Mouse (Mus musculus) neutrophil, adult 65 days (primary cell): Measurements from ENCODE around the gene Bysl. TPM values are rescaled to one million over a fixed set of nuclear protein-coding genes. Genes with fewer than 3 reads are reported as not detected.

Experiments used
- total RNA-seq: library from RNA; stranded (reverse); gene quantifications from 2 replicates; pipeline ENCODE4 v1.2.4, GENCODE M21; 2023

The Bysl gene
- total RNA-seq = 7.3 and 8.3 TPM in 2 replicates

DNA sequence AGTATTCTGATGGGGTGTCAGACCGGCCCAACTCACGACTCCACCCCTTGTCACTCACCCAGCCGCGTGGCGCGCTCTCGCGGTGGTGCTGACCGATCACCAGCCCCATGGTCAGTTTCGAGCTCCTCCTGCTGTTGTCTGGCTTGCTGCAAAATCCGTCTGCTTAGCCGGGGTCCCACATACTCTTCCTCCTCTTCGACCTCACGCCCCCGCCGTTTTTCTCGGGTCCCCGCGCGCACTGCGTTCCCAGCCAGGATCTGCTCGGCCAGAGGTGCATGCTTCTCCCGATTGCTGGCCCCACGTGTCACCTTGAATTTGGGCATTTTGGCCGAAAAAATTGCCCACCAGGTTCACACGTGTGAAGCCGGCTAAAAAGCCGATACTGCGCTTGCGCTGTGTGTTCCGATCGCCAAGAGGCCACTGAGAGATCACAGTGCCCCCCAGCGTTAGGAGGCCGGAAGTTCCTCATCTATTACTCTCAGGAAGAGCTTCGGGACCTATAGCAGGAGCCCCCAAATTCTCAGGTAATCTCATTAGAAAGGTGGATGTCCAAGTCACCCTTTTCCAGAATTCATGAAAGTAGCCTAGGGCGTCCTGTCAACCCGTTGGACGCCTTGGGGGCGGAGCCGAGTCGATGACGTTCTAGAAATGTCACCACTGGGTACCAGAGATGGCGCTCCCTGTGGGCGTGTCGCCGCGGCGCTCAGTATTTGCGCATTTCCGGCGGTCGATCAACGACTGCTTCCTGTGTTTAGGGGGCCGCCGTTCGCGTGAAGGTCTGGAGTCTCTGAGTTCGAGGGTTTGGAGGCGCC, at the start of gene Bysl, which contains the start of the genes Med20 and Gm20517:
Gene Bysl (minus strand): TSS at position 644 of the 812 bp plus-strand sequence.
Gene Med20 (plus strand): TSS at position 734 of the 812 bp plus-strand sequence.
Gene Gm20517 (plus strand): TSS at position 741 of the 812 bp plus-strand sequence.

DNA sequence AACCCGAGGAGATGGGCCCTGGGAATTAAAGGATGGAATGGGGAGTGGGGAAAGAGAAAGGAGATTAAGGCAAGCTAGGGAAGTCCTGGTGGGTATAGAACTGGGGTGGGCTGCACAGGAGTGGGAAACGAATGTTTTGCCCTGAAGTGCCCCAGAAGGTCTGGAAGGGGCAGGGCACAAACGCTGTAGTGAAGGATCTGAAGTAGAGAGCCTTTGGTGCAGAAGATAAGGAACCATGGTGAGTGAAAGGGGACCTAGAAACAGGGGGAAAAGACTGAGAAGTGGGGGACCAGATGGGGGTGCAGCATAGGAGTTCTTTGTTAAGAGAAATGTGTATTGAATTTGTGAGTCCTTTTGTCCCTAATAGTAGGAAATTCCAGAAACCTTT, 19.4 kb upstream of the Bysl start, which contains the start of gene Usp49:
Gene Usp49 (plus strand): TSS at position 13 of the 388 bp plus-strand sequence.

Other genes starting within 250 kb of the Bysl start
- gene Mrps10, start 242.6 kb downstream of the Bysl start, total RNA-seq = 5.9 and 7.4 TPM in 2 replicates
- gene Guca1b, start 226.1 kb downstream of the Bysl start, total RNA-seq = not detected in 2 replicates
- 2.8 and 3.6 TPM in 2 replicates for gene Guca1a, start 210.9 kb downstream of the Bysl start, total RNA-seq
- gene AI661453, start 174.9 kb downstream of the Bysl start, total RNA-seq = 0.07 and 0.38 TPM in 2 replicates
- gene 1700001C19Rik, start 174.1 kb downstream of the Bysl start, total RNA-seq = not detected in 2 replicates
- 38.8 and 61.1 TPM in 2 replicates for gene Taf8, start 109.2 kb downstream of the Bysl start, total RNA-seq
- gene Ccnd3, start 106.4 kb downstream of the Bysl start, total RNA-seq = 431 and 513 TPM in 2 replicates
- 70.7 and 108 TPM in 2 replicates for gene Med20, start 90 bp upstream of the Bysl start, total RNA-seq
- gene Gm20517, start 97 bp upstream of the Bysl start, total RNA-seq = 13.1 and 28.9 TPM in 2 replicates
- 8.6 and 19.5 TPM in 2 replicates for gene Usp49, start 19.2 kb upstream of the Bysl start, total RNA-seq
- gene Tomm6, start 76.9 kb upstream of the Bysl start, total RNA-seq = 136 and 149 TPM in 2 replicates
- gene Frs3, start 77.5 kb upstream of the Bysl start, total RNA-seq = 0.79 TPM in 1 of 2 replicates, not detected in the other
- gene Gm21981, start 83.0 kb upstream of the Bysl start, total RNA-seq = 0.41 TPM in 1 of 2 replicates, not detected in the other
- not detected in 2 replicates for gene Prickle4, start 83.2 kb upstream of the Bysl start, total RNA-seq
- not detected in 2 replicates for gene Pgc, start 115.3 kb upstream of the Bysl start, total RNA-seq
- gene Tfeb, start 125.5 kb upstream of the Bysl start, total RNA-seq = 87.1 and 123 TPM in 2 replicates
- gene Mdfi, start 223.2 kb upstream of the Bysl start, total RNA-seq = not detected in 2 replicates